Mouse (Mus musculus) myocyte (in vitro differentiated cells): ENCODE measurements around the gene Tfr2.

Experiments used
- E2F4 ChIP-seq: IDR thresholded peaks from one replicate; pipeline ENCODE4 v1.6.1; 2011; ENCODE audit warnings: mild to moderate bottlenecking, control low read depth, moderate library complexity; ENCODE audit not compliant: insufficient read depth
- MAX ChIP-seq: IDR thresholded peaks from one replicate; pipeline ENCODE4 v1.6.1; 2011; ENCODE audit warnings: low read depth, mild to moderate bottlenecking, control low read depth
- POLR2A ChIP-seq: IDR thresholded peaks from one replicate; pipeline ENCODE4 v1.6.1; 2011; ENCODE audit warnings: low read depth, mild to moderate bottlenecking, control low read depth, moderate library complexity; ENCODE audit not compliant: insufficient read length
- SRF ChIP-seq: IDR thresholded peaks from one replicate; pipeline ENCODE4 v1.6.1; 2011; ENCODE audit warnings: low read depth; ENCODE audit not compliant: control insufficient read depth, insufficient read length
- TCF12 ChIP-seq: IDR thresholded peaks from one replicate; pipeline ENCODE4 v1.6.1; 2011; ENCODE audit warnings: mild to moderate bottlenecking, control low read depth; ENCODE audit not compliant: poor library complexity, insufficient read depth, severe bottlenecking
- TCF3 ChIP-seq: IDR thresholded peaks from one replicate; pipeline ENCODE4 v1.6.1; 2011; ENCODE audit warnings: low read depth, control low read depth; ENCODE audit not compliant: insufficient read length

DNA sequence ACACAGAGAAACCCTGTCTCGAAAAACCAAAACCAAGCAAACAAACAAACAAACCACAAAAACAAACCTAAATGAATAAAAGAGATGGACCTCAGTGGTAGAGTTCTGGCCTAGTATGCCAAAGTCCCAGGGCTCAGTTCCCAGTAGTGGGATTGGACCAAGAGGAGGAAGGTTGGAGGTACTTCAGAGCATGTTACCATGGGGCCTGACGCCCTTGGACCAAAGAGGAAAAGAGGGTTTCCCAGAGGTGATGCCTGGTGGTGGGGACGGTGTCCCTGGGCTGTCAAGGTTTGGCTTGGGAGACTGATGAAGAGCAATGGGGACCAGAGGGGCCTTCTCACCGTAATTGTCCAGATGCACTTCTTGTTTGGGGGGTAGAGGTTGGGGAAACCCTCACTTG, 40.4 kb downstream of the Tfr2 start:
- TF ChIP-seq TCF12, result no peak
- no peak for TF ChIP-seq POLR2A
- no peak for TF ChIP-seq SRF
- no peak for TF ChIP-seq E2F4
- no peak for TF ChIP-seq MAX
- no peak for TF ChIP-seq TCF3
